Mouse (Mus musculus) liver, adult 2 months (tissue): Measurements from ENCODE around the gene Fam171b. TPM values are rescaled to one million over a fixed set of nuclear protein-coding genes. Genes with fewer than 3 reads are reported as not detected.

Experiments used
- DNase-seq: peaks from one replicate; pipeline ENCODE4 v3.0.0-alpha.2; 2011; ENCODE audit warnings: low read depth, low spot score; ENCODE audit errors: extremely low read depth
- H3K27ac ChIP-seq: fragments of 200-500 bp; replicated peaks from 2 replicates; pipeline ENCODE4 v1.5.1; 2012; ENCODE audit warnings: low read depth, mild to moderate bottlenecking, control low read depth, inconsistent platforms, low read length; ENCODE audit not compliant: insufficient read depth
- H3K27me3 ChIP-seq: fragments of 200-500 bp; 2 replicates; pipeline ENCODE4 v1.6.1; 2012; ENCODE audit warnings: mild to moderate bottlenecking, moderate library complexity, low read length, inconsistent platforms; ENCODE audit not compliant: control insufficient read depth, insufficient read depth
- H3K36me3 ChIP-seq: fragments of 200-500 bp; 2 replicates; pipeline ENCODE4 v1.6.1; 2012; ENCODE audit warnings: low read length, inconsistent platforms; ENCODE audit not compliant: control insufficient read depth, insufficient read depth
- H3K4me1 ChIP-seq: fragments of 200-500 bp; 2 replicates; pipeline ENCODE4 v1.6.1; 2011; ENCODE audit warnings: low read length; ENCODE audit not compliant: control insufficient read depth, insufficient read depth
- H3K4me3 ChIP-seq: fragments of 200-500 bp; 2 replicates; pipeline ENCODE4 v1.5.1; 2011; ENCODE audit warnings: low read depth, mild to moderate bottlenecking, control low read depth, low read length, moderate library complexity; ENCODE audit not compliant: insufficient read depth
- H3K79me2 ChIP-seq: fragments of 200-500 bp; 2 replicates; pipeline ENCODE4 v1.6.1; 2012; ENCODE audit warnings: inconsistent platforms, mild to moderate bottlenecking, low read length, moderate library complexity; ENCODE audit not compliant: control insufficient read depth, insufficient read depth
- H3K9ac ChIP-seq: fragments of 200-500 bp; 2 replicates; pipeline ENCODE4 v1.6.1; 2012; ENCODE audit warnings: low read depth, mild to moderate bottlenecking, control low read depth, inconsistent platforms, low read length
- CTCF ChIP-seq: fragments of 200-500 bp; IDR thresholded peaks from 2 replicates; pipeline ENCODE4 v1.5.1; 2011; ENCODE audit warnings: low read depth, low read length, control low read depth
- POLR2A ChIP-seq: fragments of 200-500 bp; IDR thresholded peaks from 2 replicates; pipeline ENCODE4 v1.6.1; 2011; ENCODE audit warnings: low read length, control low read depth; ENCODE audit not compliant: insufficient read depth; ENCODE audit errors: extremely low read depth
- WGBS: fragments of 180-500 bp; shearing (Covaris S2); methylation state at CpG from one replicate; pipeline ENCODE4 v1.1.7; 2018; 5-methylcytosine and 5-hydroxymethylcytosine counted together
- polyA plus RNA-seq: library from polyadenylated mRNA; depleted of rRNA; stranded (reverse); fragments of >200 nt; gene quantifications from 2 replicates; pipeline ENCODE4 v1.2.3, GENCODE M21; 2012; rRNA removed
- total RNA-seq: library from RNA; depleted of rRNA; stranded (reverse); fragments of >200 nt; gene quantifications from 2 replicates; pipeline ENCODE4 v1.2.3, GENCODE M21; 2014; rRNA removed

Gene Fam171b
- total RNA-seq (0.94 and 1.1 TPM in 2 replicates), polyA plus RNA-seq (0.24 and 0.25 TPM in 2 replicates)

- Histone ChIP-seq H3K27ac (no peak within 1 kb of the TSS), H3K36me3 (no peaks in the 10 kb centered on the region), H3K27me3 (peaks cover 6% of the 10 kb centered on the region), H3K4me3 (peak within 1 kb of the TSS; percentile 57), H3K79me2 (no peaks in the 10 kb centered on the region), H3K4me1 (no peaks in the 10 kb centered on the region), H3K9ac (peak within 1 kb of the TSS; percentile 70)
- no peak for DNase-seq
- WGBS = 1% methylated on average over 62 of the region's 63 CpGs
- TF ChIP-seq POLR2A (no peak), CTCF (peak; percentile 30; the same call in 1 of the 2 replicates)
These were observed at the start of gene Fam171b for GRCm38 (mm10) chr2:83812483-83813272. Gene Fam171b (plus strand): TSS chr2:83812636.

- TF ChIP-seq CTCF (no peak), POLR2A (no peak)
- Histone ChIP-seq H3K79me2 (no peaks in the 10 kb centered on the region), H3K9ac (no peak overlapping the region), H3K36me3 (peaks cover 37% of the 10 kb centered on the region), H3K27me3 (no peaks in the 10 kb centered on the region), H3K27ac (no peak overlapping the region), H3K4me1 (no peaks in the 10 kb centered on the region), H3K4me3 (no peak overlapping the region)
- 76% methylated on average over 6 of the region's 6 CpGs for WGBS
- DNase-seq = no peak
These were observed 46.4 kb upstream of the Fam171b start for GRCm38 (mm10) chr2:83766058-83766457.

- Histone ChIP-seq H3K4me3 (no peak overlapping the region), H3K9ac (no peak overlapping the region), H3K27me3 (no peaks in the 10 kb centered on the region), H3K27ac (no peak overlapping the region), H3K79me2 (no peaks in the 10 kb centered on the region), H3K36me3 (peaks cover 39% of the 10 kb centered on the region), H3K4me1 (no peaks in the 10 kb centered on the region)
- DNase-seq = no peak
- 80% methylated on average over 1 of the region's 1 CpGs for WGBS
- no peak for TF ChIP-seq CTCF
- no peak for TF ChIP-seq POLR2A
These were observed 45.6 kb upstream of the Fam171b start for GRCm38 (mm10) chr2:83766878-83767277.

- no peak overlapping the region for H3K9ac ChIP-seq
- peaks cover 43% of the 10 kb centered on the region for H3K36me3 ChIP-seq
- H3K27me3 ChIP-seq = no peaks in the 10 kb centered on the region
- WGBS = 93% methylated on average over 4 of the region's 4 CpGs
- H3K4me3 ChIP-seq = no peak overlapping the region
- H3K27ac ChIP-seq = no peak overlapping the region
- TF ChIP-seq CTCF (no peak), POLR2A (no peak)
- no peak for DNase-seq
- no peaks in the 10 kb centered on the region for H3K79me2 ChIP-seq
- no peaks in the 10 kb centered on the region for H3K4me1 ChIP-seq
These were observed 44.0 kb upstream of the Fam171b start for GRCm38 (mm10) chr2:83768311-83769047.

- H3K36me3 ChIP-seq = peaks cover 37% of the 10 kb centered on the region
- no peaks in the 10 kb centered on the region for H3K4me1 ChIP-seq
- peak; percentile 72 for TF ChIP-seq CTCF
- no peak for TF ChIP-seq POLR2A
- peak; percentile 43 for DNase-seq
- no peak overlapping the region for H3K27ac ChIP-seq
- no peaks in the 10 kb centered on the region for H3K79me2 ChIP-seq
- 57% methylated on average over 7 of the region's 7 CpGs for WGBS
- no peak overlapping the region for H3K9ac ChIP-seq
- H3K27me3 ChIP-seq = no peaks in the 10 kb centered on the region
- no peak overlapping the region for H3K4me3 ChIP-seq
These were observed 41.2 kb upstream of the Fam171b start for GRCm38 (mm10) chr2:83771155-83771812.
